Mouse (Mus musculus) small intestine, adult 2 months (tissue): ENCODE results near the gene Bud23. TPM values are rescaled to one million over a fixed set of nuclear protein-coding genes. Genes with fewer than 3 reads are reported as not detected.
A peak's percentile ranks its signal among the peaks of the same experiment; 100 is the strongest.

Experiments used
- H3K27ac ChIP-seq: fragments of 200-500 bp; 2 replicates; pipeline ENCODE4 v1.5.1; 2012; ENCODE audit warnings: low read depth, low read length, control low read depth, inconsistent platforms; ENCODE audit not compliant: insufficient read depth
- H3K27me3 ChIP-seq: fragments of 200-500 bp; 2 replicates; pipeline ENCODE4 v1.6.1; 2012; ENCODE audit warnings: mild to moderate bottlenecking, moderate library complexity, low read length, inconsistent platforms; ENCODE audit not compliant: control insufficient read depth, insufficient read depth
- H3K36me3 ChIP-seq: fragments of 200-500 bp; 2 replicates; pipeline ENCODE4 v1.6.1; 2012; ENCODE audit warnings: mild to moderate bottlenecking, low read length, control low read depth, inconsistent platforms; ENCODE audit not compliant: control insufficient read depth, insufficient read depth
- H3K4me1 ChIP-seq: fragments of 200-500 bp; 2 replicates; pipeline ENCODE4 v1.6.1; 2012; ENCODE audit warnings: low read length, inconsistent platforms, mixed read lengths; ENCODE audit not compliant: control insufficient read depth, insufficient read depth, insufficient read length
- H3K4me3 ChIP-seq: fragments of 200-500 bp; 2 replicates; pipeline ENCODE4 v1.5.1; 2012; ENCODE audit warnings: low read depth, mild to moderate bottlenecking, control low read depth, inconsistent platforms, low read length, moderate library complexity
- CTCF ChIP-seq: fragments of 200-500 bp; IDR thresholded peaks from 2 replicates; pipeline ENCODE4 v1.5.1; 2012; ENCODE audit warnings: low read depth, mild to moderate bottlenecking, control low read depth, inconsistent platforms, low read length, moderate library complexity, mixed read lengths; ENCODE audit not compliant: insufficient replicate concordance, insufficient read length; ENCODE audit errors: extremely low read depth
- POLR2A ChIP-seq: fragments of 200-500 bp; IDR thresholded peaks from 2 replicates; pipeline ENCODE4 v1.6.1; 2012; ENCODE audit warnings: low read depth, mild to moderate bottlenecking, control low read depth, inconsistent platforms, low read length, moderate library complexity
- WGBS: fragments of 180-500 bp; shearing (Covaris S2); methylation state at CpG from one replicate; pipeline ENCODE4 v1.1.7; 2018; 5-methylcytosine and 5-hydroxymethylcytosine counted together
- polyA plus RNA-seq: library from polyadenylated mRNA; depleted of rRNA; stranded (reverse); fragments of >200 nt; gene quantifications from 2 replicates; pipeline ENCODE4 v1.2.3, GENCODE M21; 2012; rRNA removed

The Bud23 gene
- polyA plus RNA-seq, 1 experiment, result 43.7 TPM

DNA sequence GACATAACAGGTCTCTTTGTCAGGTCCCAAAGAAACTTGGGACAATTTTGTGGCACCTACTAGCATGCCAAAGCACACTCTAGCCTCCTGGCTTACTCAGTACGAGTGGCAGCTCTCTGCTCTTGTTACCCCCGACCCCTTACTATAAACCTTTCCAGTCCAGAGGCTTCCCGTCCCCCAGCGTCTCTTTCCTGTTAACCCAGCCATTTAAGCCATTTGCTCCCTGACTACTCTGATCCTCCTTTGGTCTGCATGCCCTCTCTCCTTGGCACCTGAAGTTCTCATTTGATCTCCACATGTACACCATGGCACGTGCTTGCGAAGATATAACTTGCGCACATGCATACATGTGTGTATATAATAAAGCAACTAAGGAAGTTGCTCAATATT, 54.4 kb downstream of the Bud23 start:
- peak overlapping the region; percentile 100 for H3K27ac ChIP-seq
- 16% methylated on average over 7 of the region's 7 CpGs for WGBS
- H3K36me3 ChIP-seq, result peaks cover 7% of the 10 kb centered on the region
- no peak for TF ChIP-seq CTCF
- TF ChIP-seq POLR2A, result no peak
- H3K4me1 ChIP-seq, result peaks cover 20% of the 10 kb centered on the region
- no peaks in the 10 kb centered on the region for H3K27me3 ChIP-seq
- peak overlapping the region; percentile 69 for H3K4me3 ChIP-seq

DNA sequence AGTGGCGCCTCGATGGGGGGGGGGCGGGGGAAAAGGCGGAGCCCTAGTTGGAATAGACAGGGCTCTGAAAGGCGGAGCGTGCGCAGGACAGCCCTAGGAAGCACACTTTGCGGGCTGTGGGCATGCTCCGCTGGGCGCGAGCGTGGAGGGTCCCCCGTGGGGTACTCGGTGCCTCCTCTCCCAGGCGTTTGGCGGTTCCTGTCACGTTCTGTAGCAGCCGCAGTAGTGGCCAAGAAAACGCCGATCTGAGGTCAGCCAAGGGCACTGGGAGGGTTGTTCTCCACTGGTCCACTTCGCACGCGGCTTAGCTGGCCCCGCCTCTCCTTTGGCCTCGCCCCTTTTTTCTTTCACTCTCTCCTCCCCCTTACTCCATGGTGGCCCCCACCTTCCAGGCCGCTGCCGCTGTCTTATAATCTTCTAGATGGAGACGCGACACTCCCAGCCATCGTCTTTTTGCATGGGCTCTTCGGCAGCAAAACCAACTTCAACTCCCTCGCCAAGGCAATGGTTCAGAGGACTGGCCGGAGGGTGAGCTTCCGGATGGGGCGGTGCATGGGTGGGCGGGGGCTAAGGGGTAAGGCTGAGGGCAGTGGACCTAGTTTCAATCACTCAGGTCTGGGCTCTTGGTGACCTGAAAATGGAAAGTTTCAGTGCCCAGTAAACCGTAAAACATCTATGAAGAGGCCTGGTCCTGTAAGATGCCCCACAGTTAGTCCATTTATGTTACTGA, 55.0 kb downstream of the Bud23 start:
- TF ChIP-seq CTCF (no peak), POLR2A (no peak; the same call in 1 of the 2 replicates)
- H3K36me3 ChIP-seq, result peaks cover 7% of the 10 kb centered on the region
- H3K27me3 ChIP-seq, result no peaks in the 10 kb centered on the region
- peak overlapping the region; percentile 100 for H3K27ac ChIP-seq
- under 1% methylated on average over 37 of the region's 37 CpGs for WGBS
- H3K4me3 ChIP-seq, result peak overlapping the region; percentile 69
- peaks cover 20% of the 10 kb centered on the region for H3K4me1 ChIP-seq

DNA sequence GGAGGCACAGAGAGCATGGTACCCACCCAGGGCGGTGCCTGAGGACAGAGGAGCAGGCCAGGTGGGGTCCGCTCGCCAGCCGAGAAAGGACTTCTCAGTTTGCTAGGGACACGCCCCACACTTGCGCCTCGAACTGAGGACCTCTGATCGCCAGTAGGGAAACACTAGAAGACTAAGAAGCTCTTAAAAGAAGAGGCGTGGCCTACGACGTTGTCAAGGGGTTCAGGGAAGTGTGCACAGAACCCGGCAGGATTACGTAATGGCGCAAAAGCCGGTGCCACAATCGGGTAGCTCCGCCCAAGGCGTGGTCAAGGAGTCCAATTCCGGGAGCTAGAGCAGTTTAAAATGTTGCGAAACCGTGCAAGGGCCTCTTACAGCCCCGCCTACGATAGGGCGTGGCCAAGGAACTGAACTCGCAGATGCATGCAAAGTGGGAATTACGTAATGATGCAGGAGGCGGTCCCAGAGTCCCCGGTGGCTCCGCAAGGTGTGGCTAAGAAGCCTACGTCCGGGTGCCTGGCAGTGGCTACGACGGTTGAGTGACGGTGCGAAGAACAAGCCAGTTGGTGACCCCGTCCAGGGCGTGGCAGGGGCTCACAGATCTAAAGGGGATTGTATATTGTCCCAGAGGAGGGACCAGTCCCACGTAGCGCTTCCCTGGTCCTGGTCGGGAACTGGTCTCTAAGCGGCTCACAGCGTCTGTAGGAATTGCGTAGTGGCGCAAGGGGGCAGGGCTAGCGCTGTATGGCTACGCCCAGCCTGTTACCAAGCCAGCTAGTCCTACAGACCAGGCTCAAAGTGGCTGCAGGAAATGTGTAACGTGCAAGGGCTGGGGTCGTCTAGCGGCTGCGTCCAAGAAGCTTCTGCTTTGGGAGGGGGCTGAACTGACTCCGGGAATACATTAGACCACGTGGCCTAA, 55.8 kb downstream of the Bud23 start, which contains the start of gene Abhd11:
Gene Abhd11, plus strand, starts transcription at position 482 of the 919 bp plus-strand sequence.
- Histone ChIP-seq H3K27me3 (no peaks in the 10 kb centered on the region), H3K36me3 (peaks cover 7% of the 10 kb centered on the region), H3K4me1 (peaks cover 20% of the 10 kb centered on the region), H3K4me3 (peak within 1 kb of the TSS; percentile 69), H3K27ac (peak within 1 kb of the TSS; percentile 100)
- TF ChIP-seq CTCF (no peak; the same call in 1 of the 2 replicates), POLR2A (peak; percentile 64)
- under 1% methylated on average over 52 of the region's 52 CpGs for WGBS

DNA sequence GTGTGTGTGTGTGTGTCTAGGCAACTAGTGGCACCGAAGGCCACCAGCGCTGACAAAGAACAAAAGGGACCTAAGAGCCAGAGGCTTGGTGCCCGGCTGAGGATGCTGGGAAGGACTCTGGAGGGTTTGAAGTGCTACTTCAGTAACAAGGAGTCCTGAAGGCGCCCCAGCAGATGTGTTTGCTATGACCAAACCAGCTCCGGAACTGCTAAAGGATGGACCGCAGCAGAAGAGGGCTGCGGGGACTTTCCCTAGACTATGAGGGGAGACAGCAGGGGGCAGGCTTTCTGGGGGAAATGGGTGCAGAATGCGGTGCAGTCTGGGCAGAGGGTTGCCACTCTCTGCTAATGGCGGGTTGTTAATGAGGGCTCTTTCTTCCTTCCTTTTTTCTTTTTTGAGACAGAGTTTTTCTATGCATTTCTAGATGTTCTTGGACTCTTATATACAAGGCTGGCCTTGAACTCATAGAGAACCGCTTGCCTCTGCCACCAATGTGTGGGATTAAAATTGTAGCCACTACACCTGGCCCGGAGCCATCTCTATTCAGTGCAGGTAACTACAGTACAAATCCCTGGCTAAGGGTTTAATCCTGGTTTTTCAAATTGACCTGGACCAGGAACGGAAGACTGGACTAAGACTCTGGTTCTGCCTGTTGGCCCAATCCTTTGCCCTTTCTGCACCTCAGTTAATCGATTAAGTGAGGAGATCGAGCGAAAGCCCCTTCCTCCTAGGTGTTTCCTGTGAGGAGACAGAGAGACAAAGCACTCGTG, 56.8 kb downstream of the Bud23 start:
- Histone ChIP-seq H3K4me1 (peaks cover 20% of the 10 kb centered on the region), H3K27ac (peak overlapping the region; percentile 94), H3K36me3 (peaks cover 7% of the 10 kb centered on the region), H3K4me3 (peak overlapping the region; percentile 65), H3K27me3 (no peaks in the 10 kb centered on the region)
- WGBS, result 37% methylated on average over 16 of the region's 16 CpGs
- TF ChIP-seq CTCF (no peak), POLR2A (no peak)

Other genes with a start within 250 kb of the Bud23 start
- not detected in 2 replicates for gene Tmem270, start 158.2 kb downstream of the Bud23 start, polyA plus RNA-seq
- gene Cldn13, start 149.4 kb downstream of the Bud23 start, polyA plus RNA-seq, result not detected in 2 replicates
- 8.2 and 21.4 TPM in 2 replicates for gene Mettl27, start 132.6 kb downstream of the Bud23 start, polyA plus RNA-seq
- 112 and 571 TPM in 2 replicates for gene Cldn4, start 118.0 kb downstream of the Bud23 start, polyA plus RNA-seq
- gene Cldn3, start 78.7 kb downstream of the Bud23 start, polyA plus RNA-seq, result 1,043 and 2,448 TPM in 2 replicates
- gene Abhd11, start 55.8 kb downstream of the Bud23 start, polyA plus RNA-seq, result 48.1 and 90.7 TPM in 2 replicates
- gene Stx1a, start 41.5 kb downstream of the Bud23 start, polyA plus RNA-seq, result 4.6 and 5.1 TPM in 2 replicates
- gene Dnajc30, start 757 bp downstream of the Bud23 start, polyA plus RNA-seq, result 30.1 and 46.4 TPM in 2 replicates
- gene Vps37d, start 13.3 kb upstream of the Bud23 start, polyA plus RNA-seq, result 3.0 and 7.0 TPM in 2 replicates
- 190 and 304 TPM in 2 replicates for gene Mlxipl, start 24.9 kb upstream of the Bud23 start, polyA plus RNA-seq
- gene Tbl2, start 84.7 kb upstream of the Bud23 start, polyA plus RNA-seq, result 4.8 and 5.3 TPM in 2 replicates
- gene Bcl7b, start 103.3 kb upstream of the Bud23 start, polyA plus RNA-seq, result 12.1 and 28.4 TPM in 2 replicates
- gene Baz1b, start 122.3 kb upstream of the Bud23 start, polyA plus RNA-seq, result 6.9 and 14.7 TPM in 2 replicates
- gene Fzd9, start 186.3 kb upstream of the Bud23 start, polyA plus RNA-seq, result 2.2 and 8.7 TPM in 2 replicates